Mouse (Mus musculus): ENCODE measurements around the gene Plk3. TPM values are rescaled to one million over a fixed set of nuclear protein-coding genes. Genes with fewer than 3 reads are reported as not detected.
A peak's percentile ranks its signal among the peaks of the same experiment; 100 is the strongest.
"Not testable (repeated sequence)": the region's sequence is repeated elsewhere in the genome, so short reads cannot be mapped to it uniquely, and the experiment has no call there.

The Plk3 gene
- 26.4 and 29.6 TPM in 2 replicates for polyA plus RNA-seq (2016; fragmentation: Nextera tagmentation; extraction: Ambion mirVana)

GRCm38 (mm10) chr4:117133817-117134600, at the start of gene Plk3:
Plk3 (minus strand) TSS chr4:117133963.
- peaks cover 9% of the 10 kb centered on the region for H3K36me3 ChIP-seq
- H3K4me1 ChIP-seq: peaks cover 35% of the 10 kb centered on the region
- H3K4me3 ChIP-seq: peak within 1 kb of the TSS; percentile 83
- peak within 1 kb of the TSS; percentile 84 for H3K9ac ChIP-seq
- peak within 1 kb of the TSS; percentile 82 for H3K4me2 ChIP-seq (replicated peaks)
- no peaks in the 10 kb centered on the region for H3K9me3 ChIP-seq (replicated peaks)
- WGBS: 3% methylated on average over 36 of the region's 48 CpGs
- peak within 1 kb of the TSS; percentile 79 for H3K27ac ChIP-seq
- ATAC-seq (ENCODE audit: low FRiP score): peak; percentile 87
- H3K27me3 ChIP-seq: 0 out of 2 replicates have a peak, but pooled peaks cover 11% of the 10 kb centered on the region

GRCm38 (mm10) chr4:117182759-117183096, 49.0 kb upstream of the Plk3 start:
- peak; percentile 68 for ATAC-seq (ENCODE audit: low FRiP score)
- Histone ChIP-seq H3K36me3 (peaks cover 21% of the 10 kb centered on the region), H3K4me2 (replicated peaks) (peak overlapping the region; percentile 75), H3K4me1 (peaks cover 14% of the 10 kb centered on the region), H3K9ac (peak overlapping the region; percentile 60), H3K4me3 (peak overlapping the region; percentile 59), H3K27ac (peak overlapping the region; percentile 60; the same call in 1 of the 2 replicates)
- not testable (repeated sequence) for H3K27me3 ChIP-seq; H3K9me3 ChIP-seq (replicated peaks)
- WGBS: 11% methylated on average over 9 of the region's 9 CpGs

- H3K27ac ChIP-seq: peak within 1 kb of the TSS; percentile 60; the same call in 1 of the 2 replicates
- 2% methylated on average over 42 of the region's 42 CpGs for WGBS
Observed at GRCm38 (mm10) chr4:117181863-117182758, 48.3 kb upstream of the Plk3 start, which contains the start of gene Kif2c. Kif2c (minus strand) TSS chr4:117182639.

GRCm38 (mm10) chr4:117169936-117170335, 36.2 kb upstream of the Plk3 start:
- Histone ChIP-seq H3K4me1 (no peaks in the 10 kb centered on the region), H3K9ac (no peak overlapping the region), H3K9me3 (replicated peaks) (no peaks in the 10 kb centered on the region), H3K4me2 (replicated peaks) (no peak overlapping the region), H3K4me3 (no peak overlapping the region), H3K27ac (no peak overlapping the region), H3K36me3 (peaks cover 88% of the 10 kb centered on the region), H3K27me3 (no peaks in the 10 kb centered on the region)
- ATAC-seq (ENCODE audit: low FRiP score): no peak
- WGBS: 92% methylated on average over 5 of the region's 5 CpGs

More at GRCm38 (mm10) chr4:117181863-117182758, 48.3 kb upstream of the Plk3 start, which contains the start of gene Kif2c:
- Histone ChIP-seq H3K4me2 (replicated peaks) (peak within 1 kb of the TSS; percentile 75), H3K4me1 (peaks cover 14% of the 10 kb centered on the region), H3K9me3 (replicated peaks) (no peaks in the 10 kb centered on the region), H3K27me3 (no peaks in the 10 kb centered on the region), H3K4me3 (peak within 1 kb of the TSS; percentile 59), H3K36me3 (peaks cover 27% of the 10 kb centered on the region), H3K9ac (peak within 1 kb of the TSS; percentile 60)
- ATAC-seq (ENCODE audit: low FRiP score): peak; percentile 98

- Histone ChIP-seq H3K4me2 (replicated peaks) (no peak overlapping the region), H3K9ac (no peak overlapping the region), H3K36me3 (peaks cover 47% of the 10 kb centered on the region), H3K27me3 (no peaks in the 10 kb centered on the region), H3K4me1 (no peaks in the 10 kb centered on the region), H3K4me3 (no peak overlapping the region), H3K27ac (no peak overlapping the region), H3K9me3 (replicated peaks) (no peaks in the 10 kb centered on the region)
- WGBS: 74% methylated on average over 4 of the region's 4 CpGs
- ATAC-seq (ENCODE audit: low FRiP score): no peak
Observed at GRCm38 (mm10) chr4:117161183-117161582, 27.4 kb upstream of the Plk3 start.

- Histone ChIP-seq H3K4me1 (0 out of 2 replicates have a peak, but pooled peaks cover 5% of the 10 kb centered on the region), H3K9me3 (replicated peaks) (no peaks in the 10 kb centered on the region), H3K9ac (no peak overlapping the region), H3K36me3 (peaks cover 35% of the 10 kb centered on the region), H3K27ac (no peak overlapping the region), H3K4me3 (no peak overlapping the region), H3K4me2 (replicated peaks) (no peak overlapping the region), H3K27me3 (no peaks in the 10 kb centered on the region)
- ATAC-seq (ENCODE audit: low FRiP score): no peak
- WGBS: 80% methylated on average over 10 of the region's 10 CpGs
Observed at GRCm38 (mm10) chr4:117159666-117160065, 25.9 kb upstream of the Plk3 start.

- H3K9me3 ChIP-seq (replicated peaks): no peaks in the 10 kb centered on the region
- no peaks in the 10 kb centered on the region for H3K27me3 ChIP-seq
- peaks cover 17% of the 10 kb centered on the region; the same call in 1 of the 2 replicates for H3K4me1 ChIP-seq
- H3K4me2 ChIP-seq (replicated peaks): peak overlapping the region; percentile 93
- no peak; the same call in 1 of the 2 replicates for ATAC-seq (ENCODE audit: low FRiP score)
- WGBS: 26% methylated on average over 6 of the region's 6 CpGs
- H3K27ac ChIP-seq: no peak overlapping the region
- peaks cover 42% of the 10 kb centered on the region for H3K36me3 ChIP-seq
- peak overlapping the region; percentile 95 for H3K4me3 ChIP-seq
- H3K9ac ChIP-seq: peak overlapping the region; percentile 97
Observed at GRCm38 (mm10) chr4:117156372-117156771, 22.6 kb upstream of the Plk3 start.

GRCm38 (mm10) chr4:117155792-117156355, 22.1 kb upstream of the Plk3 start, which contains the start of gene Rps8:
Rps8 (minus strand) TSS chr4:117156243.
- H3K9me3 ChIP-seq (replicated peaks): no peaks in the 10 kb centered on the region
- H3K27me3 ChIP-seq: no peaks in the 10 kb centered on the region
- peaks cover 47% of the 10 kb centered on the region for H3K36me3 ChIP-seq
- peak within 1 kb of the TSS; percentile 93 for H3K4me2 ChIP-seq (replicated peaks)
- peak within 1 kb of the TSS; percentile 95 for H3K27ac ChIP-seq
- WGBS: under 1% methylated on average over 41 of the region's 52 CpGs
- peak; percentile 93 for ATAC-seq (ENCODE audit: low FRiP score)
- peak within 1 kb of the TSS; percentile 97 for H3K9ac ChIP-seq
- H3K4me3 ChIP-seq: peak within 1 kb of the TSS; percentile 95
- peaks cover 17% of the 10 kb centered on the region; the same call in 1 of the 2 replicates for H3K4me1 ChIP-seq

- 3% methylated on average over 44 of the region's 44 CpGs for WGBS
- ATAC-seq (ENCODE audit: low FRiP score): no peak; the same call in 1 of the 2 replicates
Observed at GRCm38 (mm10) chr4:117155020-117155791, 21.4 kb upstream of the Plk3 start.

GRCm38 (mm10) chr4:117152714-117153113, 19.0 kb upstream of the Plk3 start:
- H3K36me3 ChIP-seq: peaks cover 66% of the 10 kb centered on the region
- ATAC-seq (ENCODE audit: low FRiP score): no peak
- no peak overlapping the region for H3K27ac ChIP-seq
- no peak overlapping the region for H3K4me3 ChIP-seq
- H3K4me1 ChIP-seq: peaks cover 17% of the 10 kb centered on the region; the same call in 1 of the 2 replicates
- H3K9ac ChIP-seq: no peak overlapping the region
- 83% methylated on average over 5 of the region's 5 CpGs for whole genome bisulfite sequencing
- H3K4me2 ChIP-seq (replicated peaks): no peak overlapping the region
- no peaks in the 10 kb centered on the region for H3K9me3 ChIP-seq (replicated peaks)
- H3K27me3 ChIP-seq: no peaks in the 10 kb centered on the region

More at GRCm38 (mm10) chr4:117155020-117155791, 21.4 kb upstream of the Plk3 start:
- Histone ChIP-seq H3K27ac (peak overlapping the region; percentile 95), H3K4me2 (replicated peaks) (peak overlapping the region; percentile 93), H3K4me1 (peaks cover 17% of the 10 kb centered on the region; the same call in 1 of the 2 replicates), H3K36me3 (peaks cover 51% of the 10 kb centered on the region), H3K9ac (peak overlapping the region; percentile 97), H3K27me3 (no peaks in the 10 kb centered on the region), H3K9me3 (replicated peaks) (no peaks in the 10 kb centered on the region), H3K4me3 (peak overlapping the region; percentile 95)

GRCm38 (mm10) chr4:117151416-117151815, 17.7 kb upstream of the Plk3 start:
- Histone ChIP-seq H3K9me3 (replicated peaks) (no peaks in the 10 kb centered on the region), H3K27me3 (no peaks in the 10 kb centered on the region), H3K4me1 (peaks cover 17% of the 10 kb centered on the region; the same call in 1 of the 2 replicates), H3K4me3 (no peak overlapping the region), H3K27ac (no peak overlapping the region), H3K4me2 (replicated peaks) (no peak overlapping the region), H3K36me3 (peaks cover 66% of the 10 kb centered on the region), H3K9ac (no peak overlapping the region)
- no peak for ATAC-seq (ENCODE audit: low FRiP score)
- WGBS: 80% methylated on average over 1 of the region's 1 CpGs

Measured in hindbrain, embryonic 12.5 days (tissue).